Mouse (Mus musculus) mature B cell (primary cell): Measurements from ENCODE around the gene Xlr3b.
"Not testable (repeated sequence)": the region's sequence is repeated elsewhere in the genome, so short reads cannot be mapped to it uniquely, and the experiment has no call there.

Source experiments
- in situ Hi-C: fragments of 300-500 bp; cut with MboI; formaldehyde crosslinking; loops from 2 replicates; pipeline ENCODE4 v1.14.3; 2019

Gene Xlr3b

GRCm38 (mm10) chrX:73191934-73192333 lies at the start of gene Xlr3b:
TSS of gene Xlr3b (plus strand) at chrX:73192207.
- in situ Hi-C loops: not testable (repeated sequence)

DNA sequence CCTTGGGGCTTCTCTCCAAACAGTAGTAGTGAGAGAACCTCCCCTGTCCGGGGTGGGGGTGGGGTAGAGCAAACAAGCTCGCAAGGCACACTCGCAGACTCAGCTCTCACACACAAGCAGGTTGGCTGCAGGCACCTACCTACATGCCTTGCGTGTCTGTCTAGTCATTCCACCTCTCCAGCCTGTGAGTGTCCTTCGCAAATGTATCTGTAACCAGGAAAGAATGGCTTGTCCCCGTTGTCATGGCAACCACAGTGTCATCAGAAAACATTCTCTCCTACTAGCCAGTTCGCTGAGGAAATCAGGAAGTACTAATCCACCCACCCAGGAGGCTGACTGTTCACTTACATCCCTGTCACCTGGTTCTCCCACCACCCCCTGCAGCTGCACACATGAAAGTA lies 48.8 kb upstream of the Xlr3b start:
- in situ Hi-C loops: not testable (repeated sequence)

GRCm38 (mm10) chrX:73148496-73148895 lies 43.5 kb upstream of the Xlr3b start, which contains the start of gene Xlr5b:
TSS of gene Xlr5b (plus strand) at chrX:73148796.
- in situ Hi-C loops: not testable (repeated sequence)

DNA sequence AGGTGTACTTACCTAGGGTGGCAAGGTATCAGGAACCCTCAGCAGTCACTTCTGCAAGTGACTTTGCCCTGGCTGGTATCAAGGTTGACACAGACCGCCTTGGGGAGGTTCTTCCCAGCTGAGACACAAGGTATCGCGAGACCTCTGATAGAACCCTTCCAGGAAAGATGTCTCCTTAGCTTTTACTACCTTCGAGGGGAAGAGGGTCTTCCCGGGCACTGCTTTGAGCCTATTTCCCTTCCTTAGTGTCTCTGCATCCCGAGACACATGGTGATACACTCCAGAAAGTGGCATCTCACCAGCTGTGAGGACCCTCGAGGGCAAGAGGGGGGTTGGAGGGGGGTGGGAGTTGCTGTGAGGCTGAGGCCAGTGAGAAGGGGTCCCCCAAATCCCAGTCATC lies 42.7 kb upstream of the Xlr3b start, which contains the start of gene DXBay18:
DXBay18 (minus strand) TSS at position 101 of the 400 bp plus-strand sequence.
- in situ Hi-C loops: not testable (repeated sequence)

DNA sequence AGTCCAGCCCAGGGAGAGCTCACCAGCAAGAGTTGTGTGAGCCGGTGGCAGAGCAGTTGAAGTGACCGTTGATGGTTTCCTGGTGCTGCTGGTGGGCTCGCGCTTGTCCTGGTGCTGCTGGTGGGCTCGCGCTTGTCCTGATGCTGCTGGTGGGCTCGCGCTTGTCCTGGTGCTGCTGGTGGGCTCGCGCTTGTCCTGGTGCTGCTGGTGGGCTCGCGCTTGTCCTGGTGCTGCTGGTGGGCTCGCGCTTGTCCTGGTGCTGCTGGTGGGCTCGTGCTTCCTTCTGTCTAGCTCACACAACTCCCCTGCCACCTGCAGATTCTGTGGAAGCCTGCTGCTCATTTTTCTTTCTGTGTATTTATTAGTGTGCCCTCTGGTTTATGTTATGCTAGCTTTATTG lies 15.1 kb upstream of the Xlr3b start, which contains the start of gene Spin2d:
Spin2d (minus strand) TSS at position 101 of the 400 bp plus-strand sequence.
- in situ Hi-C loops: not testable (repeated sequence)

DNA sequence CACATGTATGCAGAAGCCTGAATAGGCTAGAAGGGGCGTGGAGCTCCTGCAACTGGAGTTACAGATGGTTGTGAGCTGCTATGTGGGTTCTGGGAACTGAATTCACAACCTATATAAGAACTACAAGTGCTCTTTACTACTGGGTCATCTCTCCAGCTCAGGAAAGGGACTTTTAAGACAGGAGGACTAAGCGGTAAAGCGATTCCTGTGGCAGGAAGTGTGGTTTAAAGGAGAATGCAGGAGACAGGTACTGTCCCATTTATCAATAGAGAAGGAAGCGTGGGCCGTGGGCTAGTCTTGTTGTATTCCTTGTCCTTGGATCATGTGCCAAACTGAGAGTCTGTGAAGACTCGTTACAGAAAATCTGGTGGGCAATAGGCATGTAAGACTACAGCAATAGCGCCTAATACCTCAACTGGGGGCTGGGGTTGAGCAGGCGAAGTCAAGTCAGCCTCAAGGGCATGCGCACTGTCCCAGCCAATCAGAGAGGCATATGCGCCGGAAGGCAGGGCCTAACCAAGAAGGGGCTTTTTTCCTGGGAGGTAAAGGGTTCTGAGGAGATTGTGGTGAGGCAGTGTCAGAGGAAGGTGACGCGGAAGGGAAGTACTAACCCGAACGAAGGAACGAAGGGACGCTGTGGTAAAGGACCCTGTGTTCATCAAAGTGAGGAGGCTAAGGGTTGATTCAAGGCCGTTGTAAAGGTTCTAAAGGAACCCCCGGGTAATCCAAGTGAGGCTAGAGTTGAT lies 22.0 kb downstream of the Xlr3b start, which contains the start of gene Xlr4b:
Xlr4b (plus strand) TSS at position 515 of the 746 bp plus-strand sequence.
- in situ Hi-C loops: not testable (repeated sequence)

GRCm38 (mm10) chrX:73225365-73225764 lies 33.4 kb downstream of the Xlr3b start:
- in situ Hi-C loops: no loop called here

DNA sequence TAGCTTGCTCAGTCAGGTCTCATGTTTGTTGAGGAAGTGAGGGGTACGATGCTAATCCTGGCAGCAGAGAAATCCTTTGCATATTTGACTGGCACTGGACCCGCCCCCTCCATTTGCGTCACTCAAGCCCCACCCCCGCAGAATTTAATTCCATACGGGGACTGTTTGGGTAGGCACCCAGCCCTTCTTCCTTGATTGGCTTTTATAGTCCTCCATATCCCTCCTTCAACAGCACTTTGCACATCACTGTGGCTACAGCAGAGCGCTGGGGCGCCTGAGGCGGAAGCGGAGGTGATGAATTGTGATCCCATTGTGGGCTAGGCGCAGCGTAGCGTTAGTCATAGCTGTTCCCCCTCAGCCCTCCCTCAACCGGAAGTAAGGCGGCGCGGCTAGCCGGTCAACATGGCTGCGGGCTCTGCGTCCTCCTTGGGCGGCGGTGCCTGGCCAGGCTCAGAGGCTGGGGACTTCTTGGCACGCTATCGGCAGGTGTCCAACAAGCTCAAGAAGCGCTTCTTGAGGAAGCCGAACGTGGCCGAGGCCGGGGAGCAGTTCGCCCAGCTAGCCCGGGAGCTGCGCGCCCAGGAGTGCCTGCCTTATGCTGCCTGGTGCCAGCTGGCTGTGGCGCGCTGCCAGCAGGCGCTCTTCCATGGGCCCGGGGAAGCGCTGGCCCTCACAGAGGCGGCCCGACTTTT lies 36.1 kb downstream of the Xlr3b start, which contains the start of gene F8a:
F8a (plus strand) TSS at position 378 of the 692 bp plus-strand sequence.
- in situ Hi-C loops: no loop called here

DNA sequence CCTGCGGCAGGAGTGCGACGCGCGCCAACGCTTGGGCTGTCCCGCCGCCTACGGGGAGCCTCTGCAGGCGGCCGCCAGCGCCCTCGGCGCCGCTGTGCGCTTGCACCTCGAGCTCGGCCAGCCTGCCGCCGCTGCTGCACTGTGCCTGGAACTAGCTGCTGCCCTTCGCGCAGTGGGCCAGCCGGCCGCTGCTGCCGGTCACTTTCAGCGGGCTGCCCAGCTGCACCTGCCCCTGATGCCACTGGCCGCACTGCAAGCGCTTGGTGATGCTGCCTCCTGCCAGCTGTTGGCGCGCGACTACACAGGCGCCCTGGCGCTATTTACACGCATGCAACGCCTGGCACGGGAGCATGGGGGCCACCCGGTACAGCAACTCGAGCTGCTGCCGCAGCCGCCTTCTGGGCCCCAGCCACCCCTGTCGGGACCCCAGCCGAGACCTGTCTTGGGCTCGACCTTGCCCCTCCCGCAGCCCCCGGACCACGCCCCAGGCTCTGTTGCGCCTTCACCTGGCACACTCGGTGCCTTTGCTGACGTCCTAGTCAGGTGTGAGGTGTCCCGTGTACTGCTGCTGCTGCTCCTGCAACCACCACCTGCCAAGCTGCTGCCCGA lies 36.7 kb downstream of the Xlr3b start:
- in situ Hi-C loops: no loop called here

DNA sequence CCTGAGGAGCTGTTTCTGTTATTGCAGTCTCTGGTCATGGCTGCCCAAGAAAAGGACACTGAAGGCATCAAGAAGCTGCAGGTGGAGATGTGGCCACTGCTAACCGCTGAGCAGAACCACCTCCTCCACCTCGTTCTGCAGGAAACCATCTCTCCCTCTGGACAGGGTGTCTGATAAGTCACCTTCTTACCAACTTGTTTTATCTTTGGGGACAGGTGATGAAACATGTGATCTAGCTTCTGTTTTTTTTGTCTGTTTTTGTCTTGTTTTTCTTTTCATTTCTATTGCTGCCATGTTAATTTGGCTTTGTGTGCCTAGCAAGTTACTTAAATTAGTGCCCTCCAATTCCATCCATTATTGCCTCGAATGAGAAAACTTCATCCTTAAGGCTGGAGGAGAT lies 37.3 kb downstream of the Xlr3b start:
- in situ Hi-C loops: no loop called here

- in situ Hi-C loops: not testable (repeated sequence)
Observed at GRCm38 (mm10) chrX:73242821-73243325, 50.9 kb downstream of the Xlr3b start, which contains the start of gene Xlr4c. TSS of gene Xlr4c (minus strand) at chrX:73243130.
